Mouse (Mus musculus) retina, embryonic 14.5 days (tissue): ENCODE measurements around the gene Slit3.

ENCODE experiments used
- DNase-seq: peaks from one replicate; pipeline ENCODE4 v3.0.0-alpha.2; 2015; ENCODE audit warnings: low spot score

Slit3 gene

GRCm38 (mm10) chr11:35350968-35351367, 229.9 kb downstream of the Slit3 start:
- DNase-seq: no peak

GRCm38 (mm10) chr11:35351376-35351775, 230.4 kb downstream of the Slit3 start:
- DNase-seq: no peak

GRCm38 (mm10) chr11:35355811-35356210, 234.8 kb downstream of the Slit3 start:
- DNase-seq: no peak

GRCm38 (mm10) chr11:35361071-35361470, 240.0 kb downstream of the Slit3 start:
- DNase-seq: no peak

- DNase-seq: no peak
Observed at GRCm38 (mm10) chr11:35362975-35363374, 242.0 kb downstream of the Slit3 start.

- DNase-seq: no peak
Observed at GRCm38 (mm10) chr11:35364469-35364868, 243.4 kb downstream of the Slit3 start.

- no peak for DNase-seq
Observed at GRCm38 (mm10) chr11:35365510-35365931, 244.5 kb downstream of the Slit3 start.

GRCm38 (mm10) chr11:35366611-35367010, 245.6 kb downstream of the Slit3 start:
- DNase-seq: no peak

- DNase-seq: no peak
Observed at GRCm38 (mm10) chr11:35367248-35367647, 246.2 kb downstream of the Slit3 start.

- no peak for DNase-seq
Observed at GRCm38 (mm10) chr11:35369964-35370363, 248.9 kb downstream of the Slit3 start.

- DNase-seq: no peak
Observed at GRCm38 (mm10) chr11:35370705-35371104, 249.7 kb downstream of the Slit3 start.

- DNase-seq: no peak
Observed at GRCm38 (mm10) chr11:35372410-35372809, 251.4 kb downstream of the Slit3 start.

GRCm38 (mm10) chr11:35375072-35375471, 254.0 kb downstream of the Slit3 start:
- no peak for DNase-seq

- no peak for DNase-seq
Observed at GRCm38 (mm10) chr11:35378802-35379201, 257.8 kb downstream of the Slit3 start.

- no peak for DNase-seq
Observed at GRCm38 (mm10) chr11:35379407-35379806, 258.4 kb downstream of the Slit3 start.

- no peak for DNase-seq
Observed at GRCm38 (mm10) chr11:35380766-35381165, 259.7 kb downstream of the Slit3 start.

GRCm38 (mm10) chr11:35385444-35385843, 264.4 kb downstream of the Slit3 start:
- no peak for DNase-seq

GRCm38 (mm10) chr11:35387826-35388225, 266.8 kb downstream of the Slit3 start:
- no peak for DNase-seq

- no peak for DNase-seq
Observed at GRCm38 (mm10) chr11:35388471-35388870, 267.4 kb downstream of the Slit3 start.

GRCm38 (mm10) chr11:35389341-35389740, 268.3 kb downstream of the Slit3 start:
- DNase-seq: no peak

- DNase-seq: no peak
Observed at GRCm38 (mm10) chr11:35389780-35390435, 268.9 kb downstream of the Slit3 start.

- no peak for DNase-seq
Observed at GRCm38 (mm10) chr11:35393815-35394214, 272.8 kb downstream of the Slit3 start.

- no peak for DNase-seq
Observed at GRCm38 (mm10) chr11:35395376-35395775, 274.4 kb downstream of the Slit3 start.

- no peak for DNase-seq
Observed at GRCm38 (mm10) chr11:35398353-35398752, 277.3 kb downstream of the Slit3 start.
